Mouse (Mus musculus): ENCODE measurements around the gene Dio1. TPM values are rescaled to one million over a fixed set of nuclear protein-coding genes. Genes with fewer than 3 reads are reported as not detected.

Dio1 gene
- total RNA-seq, 2 experiments from 2014 or later: not detected

- H3K27ac ChIP-seq: peak overlapping the region; percentile 87
- DNase-seq (ENCODE audit: low spot score in 2 of 2): peak; percentile 24 to 54
- TF ChIP-seq CTCF (conservative IDR thresholded peaks at IDR 0.05): no peak
Observed at GRCm38 (mm10) chr4:107291611-107292272, 15.2 kb downstream of the Dio1 start.

GRCm38 (mm10) chr4:107287517-107287916 lies 19.5 kb downstream of the Dio1 start:
- H3K27ac ChIP-seq: no peak overlapping the region
- no peak for DNase-seq (ENCODE audit: low spot score in 2 of 2)
- TF ChIP-seq CTCF (conservative IDR thresholded peaks at IDR 0.05): no peak
- H3K4me3 ChIP-seq: no peak overlapping the region

More at GRCm38 (mm10) chr4:107291611-107292272, 15.2 kb downstream of the Dio1 start:
- H3K4me3 ChIP-seq: no peak overlapping the region

- H3K27ac ChIP-seq: no peak overlapping the region
- TF ChIP-seq CTCF (conservative IDR thresholded peaks at IDR 0.05): no peak
- no peak for DNase-seq (ENCODE audit: low spot score in 2 of 2)
- no peak overlapping the region for H3K4me3 ChIP-seq
Observed at GRCm38 (mm10) chr4:107286386-107286785, 20.6 kb downstream of the Dio1 start.

- DNase-seq (ENCODE audit: low spot score in 2 of 2): no peak
- Histone ChIP-seq H3K27ac (no peak overlapping the region), H3K4me3 (no peak overlapping the region)
- no peak for TF ChIP-seq CTCF (conservative IDR thresholded peaks at IDR 0.05)
Observed at GRCm38 (mm10) chr4:107285446-107286200, 21.3 kb downstream of the Dio1 start.

- DNase-seq (ENCODE audit: low spot score in 2 of 2): no peak
- TF ChIP-seq CTCF (conservative IDR thresholded peaks at IDR 0.05): no peak
- H3K4me3 ChIP-seq: no peak overlapping the region
- H3K27ac ChIP-seq: no peak overlapping the region
Observed at GRCm38 (mm10) chr4:107280843-107281475, 26.0 kb downstream of the Dio1 start.

- no peak overlapping the region for H3K4me3 ChIP-seq
- no peak for TF ChIP-seq CTCF (conservative IDR thresholded peaks at IDR 0.05)
- DNase-seq (ENCODE audit: low spot score in 2 of 2): no peak
- H3K27ac ChIP-seq: peak overlapping the region; percentile 28; the same call in 1 of the 2 replicates
Observed at GRCm38 (mm10) chr4:107278188-107278707, 28.7 kb downstream of the Dio1 start.

GRCm38 (mm10) chr4:107274511-107274910 lies 32.5 kb downstream of the Dio1 start:
- Histone ChIP-seq H3K27ac (peak overlapping the region; percentile 75; the same call in 1 of the 2 replicates), H3K4me3 (no peak overlapping the region)
- TF ChIP-seq CTCF (conservative IDR thresholded peaks at IDR 0.05): no peak
- DNase-seq (ENCODE audit: low spot score in 2 of 2): no peak

GRCm38 (mm10) chr4:107273683-107274082 lies 33.3 kb downstream of the Dio1 start:
- H3K4me3 ChIP-seq: no peak overlapping the region
- TF ChIP-seq CTCF (conservative IDR thresholded peaks at IDR 0.05): no peak
- peak overlapping the region; percentile 75; the same call in 1 of the 2 replicates for H3K27ac ChIP-seq
- peak in 1 of 2 experiments; percentile 37 for DNase-seq (ENCODE audit: low spot score in 2 of 2)

- Histone ChIP-seq H3K4me3 (no peak overlapping the region), H3K27ac (no peak overlapping the region)
- no peak for TF ChIP-seq CTCF (conservative IDR thresholded peaks at IDR 0.05)
- no peak for DNase-seq (ENCODE audit: low spot score in 2 of 2)
Observed at GRCm38 (mm10) chr4:107260001-107260400, 47.0 kb downstream of the Dio1 start.

- DNase-seq (ENCODE audit: low spot score in 2 of 2): no peak
- no peak for TF ChIP-seq CTCF (conservative IDR thresholded peaks at IDR 0.05)
- peak overlapping the region; percentile 93 for H3K4me3 ChIP-seq
- peak overlapping the region; percentile 91 for H3K27ac ChIP-seq
Observed at GRCm38 (mm10) chr4:107254414-107254813, 52.6 kb downstream of the Dio1 start.

- DNase-seq (ENCODE audit: low spot score in 2 of 2): peak; percentile 90 to 93
- Histone ChIP-seq H3K27ac (peak within 1 kb of the TSS; percentile 91), H3K4me3 (peak within 1 kb of the TSS; percentile 93)
- peak; percentile 44 for TF ChIP-seq CTCF (conservative IDR thresholded peaks at IDR 0.05)
Observed at GRCm38 (mm10) chr4:107253125-107254091, 53.6 kb downstream of the Dio1 start, which contains the start of the genes Lrrc42 and Hspb11. Gene Lrrc42 (minus strand): TSS chr4:107253532. Gene Hspb11 (plus strand): TSS chr4:107253593.

- no peak for DNase-seq (ENCODE audit: low spot score in 2 of 2)
- Histone ChIP-seq H3K4me3 (peak overlapping the region; percentile 93), H3K27ac (peak overlapping the region; percentile 90)
- TF ChIP-seq CTCF (conservative IDR thresholded peaks at IDR 0.05): no peak
Observed at GRCm38 (mm10) chr4:107252522-107252921, 54.4 kb downstream of the Dio1 start.

All from layer of hippocampus, adult 2 months (tissue).